Mouse (Mus musculus): Measurements from ENCODE around the gene Aspa. TPM values are rescaled to one million over a fixed set of nuclear protein-coding genes. Genes with fewer than 3 reads are reported as not detected.

Aspa gene
- total RNA-seq, 2 experiments from 2014 or later, result 1.2 to 1.8 TPM

DNA sequence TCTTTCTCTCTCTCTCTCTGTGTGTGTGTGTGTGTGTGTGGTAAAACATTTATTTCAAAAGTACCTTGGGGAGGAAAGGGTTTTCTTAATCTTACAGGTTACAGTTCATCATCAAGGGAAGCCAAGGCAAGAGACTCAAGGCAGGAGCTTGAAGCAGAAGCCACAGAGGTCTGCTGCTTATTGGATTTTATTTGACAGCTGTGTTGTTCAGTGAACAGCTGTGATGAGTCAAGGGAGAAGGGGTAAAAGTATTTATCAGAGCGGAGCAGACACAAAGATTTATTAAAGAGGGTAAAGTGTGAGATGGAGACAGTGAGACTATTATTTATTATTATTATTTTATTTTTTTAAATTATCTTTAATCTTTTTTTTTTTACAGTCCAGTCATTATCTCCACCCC is 68.0 kb downstream of the Aspa start:
- intact Hi-C loops (cut with DNase I; ENCODE audit: low total_unique reads), result no loop called here
- DNase-seq, result no peak

DNA sequence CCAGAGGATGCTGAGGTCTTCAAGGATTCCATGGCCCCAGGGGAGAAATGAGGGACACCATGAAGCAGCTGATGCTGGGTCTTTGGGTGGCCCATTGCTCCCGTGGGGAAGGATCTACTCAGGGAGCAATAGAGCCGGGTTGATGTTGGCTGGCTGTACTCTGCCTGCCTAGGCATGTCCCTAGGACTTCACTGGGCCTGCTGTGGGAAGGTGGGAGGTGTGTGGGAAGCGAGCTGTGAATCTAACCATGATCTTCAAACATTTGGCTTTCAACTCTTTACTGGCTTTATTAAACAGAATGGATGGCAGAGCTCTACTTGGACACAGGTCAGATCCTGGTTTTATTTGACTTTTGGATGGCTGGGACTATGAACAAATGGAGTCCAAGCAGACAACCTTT is 68.9 kb downstream of the Aspa start:
- intact Hi-C loops (cut with DNase I; ENCODE audit: low total_unique reads), result no loop called here
- no peak for DNase-seq

DNA sequence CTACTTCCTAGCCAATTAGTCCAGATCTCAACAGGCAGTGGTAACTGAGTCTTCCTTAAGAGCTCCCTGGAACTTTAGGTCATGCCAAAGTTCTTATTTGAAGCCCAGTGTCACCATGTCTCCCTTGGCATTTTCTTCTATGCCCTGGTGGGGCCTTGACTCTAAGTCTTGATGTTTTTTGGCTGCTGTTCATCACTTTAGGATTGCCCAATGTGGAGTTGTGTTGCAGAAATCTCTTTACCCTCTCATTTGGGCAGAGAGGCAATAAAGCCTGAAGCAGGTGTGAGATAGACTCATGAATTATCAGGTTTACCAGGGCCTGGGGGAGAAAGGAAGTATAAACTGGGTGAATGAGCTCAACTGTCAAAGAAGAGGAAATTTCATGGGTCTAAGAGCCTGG is 70.7 kb downstream of the Aspa start:
- no peak for DNase-seq
- intact Hi-C loops (cut with DNase I; ENCODE audit: low total_unique reads), result no loop called here

GRCm38 (mm10) chr11:73257362-73257945 is 71.9 kb downstream of the Aspa start:
- no peak for DNase-seq
- intact Hi-C loops (cut with DNase I; ENCODE audit: low total_unique reads), result no loop called here

Other genes with a start within 250 kb of the Aspa start
- under 1 TPM; 0.07 to 0.10 TPM for gene Itgae, start 239.0 kb downstream of the Aspa start, total RNA-seq (2021)
- under 1 TPM; 0.51 to 0.76 TPM for gene Haspin, start 191.3 kb downstream of the Aspa start, total RNA-seq (2021)
- gene P2rx5, start 169.2 kb downstream of the Aspa start, total RNA-seq (2021), result 1 to 10 TPM; 6.9 to 7.5 TPM
- 10 to 100 TPM; 66.9 to 77.6 TPM for gene Emc6, start 152.6 kb downstream of the Aspa start, total RNA-seq (2021)
- 10 to 100 TPM; 18.9 to 21.7 TPM for gene Tax1bp3, start 152.5 kb downstream of the Aspa start, total RNA-seq (2021)
- gene Ctns, start 130.6 kb downstream of the Aspa start, total RNA-seq (2021), result 1 to 10 TPM; 8.3 to 8.8 TPM
- gene Shpk, start 130.1 kb downstream of the Aspa start, total RNA-seq (2021), result 1 to 10 TPM; 1.3 to 1.7 TPM
- under 1 TPM; 0.11 to 0.16 TPM for gene Trpv1, start 95.3 kb downstream of the Aspa start, total RNA-seq (2021)
- gene Trpv3, start 62.2 kb downstream of the Aspa start, total RNA-seq (2021), result under 1 TPM; 0.04 to 0.06 TPM
- not detected for gene Gm49340, start 145 bp upstream of the Aspa start, total RNA-seq (2021)
- not detected for gene Spata22, start 145 bp upstream of the Aspa start, total RNA-seq (2021)
- gene Olfr20, start 21.2 kb upstream of the Aspa start, total RNA-seq (2021), result not detected
- not detected for gene Olfr376, start 41.6 kb upstream of the Aspa start, total RNA-seq (2021)
- gene Olfr1, start 70.0 kb upstream of the Aspa start, total RNA-seq (2021), result not detected
- gene Olfr378, start 98.9 kb upstream of the Aspa start, total RNA-seq (2021), result not detected
- not detected for gene Olfr380, start 127.9 kb upstream of the Aspa start, total RNA-seq (2021)
- not detected for gene Olfr381, start 162.0 kb upstream of the Aspa start, total RNA-seq (2021)
- gene Olfr382, start 187.6 kb upstream of the Aspa start, total RNA-seq (2021), result not detected

All from gastrocnemius, postnatal 14 days (tissue).